Mouse (Mus musculus) heart, adult 2 months (tissue): ENCODE results near the gene Grin2c. TPM values are rescaled to one million over a fixed set of nuclear protein-coding genes. Genes with fewer than 3 reads are reported as not detected.

Experiments
- DNase-seq, 2 experiments: peaks; one replicate each; pipeline ENCODE4 v3.0.0; 2021
- H3K27ac ChIP-seq: fragments of 200-600 bp; 2 replicates; pipeline ENCODE4 v1.8.1; 2022
- H3K27me3 ChIP-seq: fragments of 200-500 bp; 2 replicates; pipeline ENCODE4 v1.6.1; 2012; ENCODE audit warnings: mild to moderate bottlenecking, low read length, inconsistent platforms, mixed read lengths; ENCODE audit not compliant: control insufficient read depth, insufficient read depth
- H3K36me3 ChIP-seq: fragments of 200-500 bp; 2 replicates; pipeline ENCODE4 v1.6.1; 2012; ENCODE audit warnings: low read length, inconsistent platforms; ENCODE audit not compliant: control insufficient read depth, insufficient read depth
- H3K4me1 ChIP-seq: fragments of 200-500 bp; 2 replicates; pipeline ENCODE4 v1.6.1; 2011; ENCODE audit warnings: low read length; ENCODE audit not compliant: control insufficient read depth, insufficient read depth
- H3K4me3 ChIP-seq: fragments of 200-600 bp; 2 replicates; pipeline ENCODE4 v1.8.1; 2022
- H3K79me2 ChIP-seq: fragments of 200-500 bp; replicated peaks from 2 replicates; pipeline ENCODE4 v1.6.1; 2012; ENCODE audit warnings: mild to moderate bottlenecking, inconsistent platforms, low read length, moderate library complexity, mixed read lengths; ENCODE audit not compliant: control insufficient read depth, insufficient read depth
- H3K9ac ChIP-seq: fragments of 200-500 bp; 2 replicates; pipeline ENCODE4 v1.6.1; 2012; ENCODE audit warnings: low read depth, mild to moderate bottlenecking, control low read depth, inconsistent platforms, low read length, mixed read lengths
- CTCF ChIP-seq: fragments of 200-600 bp; IDR thresholded peaks from 2 replicates; pipeline ENCODE4 v1.8.1; 2022; ENCODE audit warnings: antibody characterized with exemption, mild to moderate bottlenecking, moderate library complexity
- EP300 ChIP-seq: fragments of 200-500 bp; IDR thresholded peaks from 2 replicates; pipeline ENCODE4 v1.6.1; 2011; ENCODE audit warnings: low read depth, low read length, control low read depth; ENCODE audit not compliant: insufficient read depth
- POLR2A ChIP-seq: fragments of 200-500 bp; IDR thresholded peaks from 2 replicates; pipeline ENCODE4 v1.6.1; 2011; ENCODE audit warnings: mild to moderate bottlenecking, low read depth, low read length, control low read depth; ENCODE audit not compliant: insufficient read depth
- WGBS: fragments of 180-500 bp; shearing (Covaris S2); methylation state at CpG from one replicate; pipeline ENCODE4 v1.1.7; 2018; 5-methylcytosine and 5-hydroxymethylcytosine counted together
- intact Hi-C: fragments of 180-260 bp; cut with DNase I; formaldehyde crosslinking; loops from one replicate; pipeline ENCODE4 v1.15.1; 2025
- polyA plus RNA-seq: library from polyadenylated mRNA; depleted of rRNA; stranded (reverse); fragments of >200 nt; gene quantifications from 2 replicates; pipeline ENCODE4 v1.2.3, GENCODE M21; 2012
- total RNA-seq, 2 experiments: library from RNA; stranded (reverse); gene quantifications; 2 replicates each; pipeline ENCODE4 v1.2.3; 2021

Grin2c gene
- total and polyA plus RNA-seq, 3 experiments = 0.25 to 2.0 (median 0.26) TPM

- no peaks in the 10 kb centered on the region for H3K79me2 ChIP-seq
- peak in 1 of 2 experiments; percentile 40 for DNase-seq
- H3K9ac ChIP-seq = no peak overlapping the region
- H3K36me3 ChIP-seq = no peaks in the 10 kb centered on the region
- no peaks in the 10 kb centered on the region for H3K27me3 ChIP-seq
- TF ChIP-seq POLR2A (no peak), CTCF (no peak), EP300 (no peak)
- 71% methylated on average over 14 of the region's 14 CpGs for WGBS
- intact Hi-C loops = no loop called here
- peaks cover 7% of the 10 kb centered on the region for H3K4me1 ChIP-seq
- H3K27ac ChIP-seq = peak overlapping the region; percentile 23; the same call in 1 of the 2 replicates
- H3K4me3 ChIP-seq = no peak overlapping the region
Measured at GRCm38 (mm10) chr11:115231168-115231915, 35.7 kb downstream of the Grin2c start.

GRCm38 (mm10) chr11:115229021-115229930 is 37.8 kb downstream of the Grin2c start:
- Histone ChIP-seq H3K9ac (no peak overlapping the region), H3K27me3 (no peaks in the 10 kb centered on the region), H3K79me2 (no peaks in the 10 kb centered on the region), H3K4me3 (no peak overlapping the region), H3K27ac (no peak overlapping the region; the same call in 1 of the 2 replicates), H3K36me3 (no peaks in the 10 kb centered on the region), H3K4me1 (peaks cover 7% of the 10 kb centered on the region)
- intact Hi-C loops = no loop called here
- peak in 1 of 2 experiments; percentile 62 for DNase-seq
- whole genome bisulfite sequencing = 50% methylated on average over 15 of the region's 15 CpGs
- TF ChIP-seq EP300 (peak; percentile 55; the same call in 1 of the 2 replicates), POLR2A (no peak)

- H3K4me3 ChIP-seq = no peak overlapping the region
- H3K27ac ChIP-seq = no peak overlapping the region
- no peak for TF ChIP-seq POLR2A
- TF ChIP-seq CTCF = no peak
- TF ChIP-seq EP300 = no peak
- peaks cover 7% of the 10 kb centered on the region for H3K4me1 ChIP-seq
- WGBS = 54% methylated on average over 7 of the region's 7 CpGs
- H3K27me3 ChIP-seq = no peaks in the 10 kb centered on the region
- H3K79me2 ChIP-seq = no peaks in the 10 kb centered on the region
- DNase-seq = no peak
- intact Hi-C loops = no loop called here
- H3K36me3 ChIP-seq = no peaks in the 10 kb centered on the region
- no peak overlapping the region for H3K9ac ChIP-seq
Measured at GRCm38 (mm10) chr11:115228430-115228829, 38.6 kb downstream of the Grin2c start.

GRCm38 (mm10) chr11:115227640-115228039 is 39.4 kb downstream of the Grin2c start:
- intact Hi-C loops = no loop called here

GRCm38 (mm10) chr11:115226811-115227491 is 40.1 kb downstream of the Grin2c start:
- Histone ChIP-seq H3K27ac (no peak overlapping the region), H3K36me3 (no peaks in the 10 kb centered on the region), H3K79me2 (no peaks in the 10 kb centered on the region), H3K4me1 (peaks cover 7% of the 10 kb centered on the region), H3K27me3 (no peaks in the 10 kb centered on the region), H3K4me3 (no peak overlapping the region), H3K9ac (no peak overlapping the region)
- peak in 1 of 2 experiments; percentile 44 for DNase-seq
- WGBS = 44% methylated on average over 14 of the region's 14 CpGs
- intact Hi-C loops = no loop called here
- no peak for TF ChIP-seq EP300
- no peak for TF ChIP-seq CTCF
- no peak for TF ChIP-seq POLR2A

More at GRCm38 (mm10) chr11:115227640-115228039, 39.4 kb downstream of the Grin2c start:
- no peaks in the 10 kb centered on the region for H3K27me3 ChIP-seq
- 67% methylated on average over 12 of the region's 12 CpGs for WGBS
- no peak overlapping the region for H3K4me3 ChIP-seq
- H3K36me3 ChIP-seq = no peaks in the 10 kb centered on the region
- no peak overlapping the region for H3K27ac ChIP-seq
- no peak overlapping the region for H3K9ac ChIP-seq
- TF ChIP-seq POLR2A (no peak), CTCF (no peak), EP300 (no peak)
- DNase-seq = no peak
- no peaks in the 10 kb centered on the region for H3K79me2 ChIP-seq
- peaks cover 7% of the 10 kb centered on the region for H3K4me1 ChIP-seq
